Mouse (Mus musculus): ENCODE measurements around the gene Dlg2. TPM values are rescaled to one million over a fixed set of nuclear protein-coding genes. Genes with fewer than 3 reads are reported as not detected.

The Dlg2 gene
- polyA plus RNA-seq, 1 experiment from 2014 or later = 1.4 TPM

DNA sequence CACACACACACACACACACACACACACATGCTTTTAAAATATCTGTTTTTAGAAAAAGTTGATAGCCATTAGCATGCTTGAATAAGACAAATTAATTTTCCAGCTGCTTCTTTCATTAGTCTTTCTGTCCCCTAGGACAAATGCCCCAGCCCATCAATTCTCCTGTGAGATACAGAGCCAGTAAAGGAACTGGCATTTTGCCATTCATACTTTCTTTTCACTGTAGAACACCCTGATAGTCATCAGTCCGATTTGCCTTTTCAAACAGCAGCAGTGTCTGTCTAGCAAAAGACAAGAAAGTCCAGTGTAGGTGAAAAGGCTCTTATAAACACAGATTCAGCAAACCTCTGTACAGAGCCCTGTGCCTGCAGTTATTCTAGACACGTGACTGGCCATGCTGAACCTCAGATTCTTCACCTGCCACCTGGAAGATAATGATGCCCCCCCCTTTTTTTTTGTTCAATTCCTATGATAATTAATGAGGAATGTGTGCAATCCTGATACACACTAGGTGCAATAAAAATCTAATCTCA lies 685.2 kb downstream of the Dlg2 start:
- no peaks in the 10 kb centered on the region for H3K4me1 ChIP-seq
- 62% methylated on average over 2 of the region's 2 CpGs for WGBS
- no peak overlapping the region for H3K4me3 ChIP-seq (replicated peaks)
- no peaks in the 10 kb centered on the region for H3K27me3 ChIP-seq
- H3K4me2 ChIP-seq = no peak overlapping the region
- no peak overlapping the region for H3K27ac ChIP-seq
- no peak for ATAC-seq (replicated peaks; ENCODE audit: low FRiP score)
- no peak overlapping the region for H3K9ac ChIP-seq
- H3K9me3 ChIP-seq (replicated peaks) = no peaks in the 10 kb centered on the region
- H3K36me3 ChIP-seq = no peaks in the 10 kb centered on the region

DNA sequence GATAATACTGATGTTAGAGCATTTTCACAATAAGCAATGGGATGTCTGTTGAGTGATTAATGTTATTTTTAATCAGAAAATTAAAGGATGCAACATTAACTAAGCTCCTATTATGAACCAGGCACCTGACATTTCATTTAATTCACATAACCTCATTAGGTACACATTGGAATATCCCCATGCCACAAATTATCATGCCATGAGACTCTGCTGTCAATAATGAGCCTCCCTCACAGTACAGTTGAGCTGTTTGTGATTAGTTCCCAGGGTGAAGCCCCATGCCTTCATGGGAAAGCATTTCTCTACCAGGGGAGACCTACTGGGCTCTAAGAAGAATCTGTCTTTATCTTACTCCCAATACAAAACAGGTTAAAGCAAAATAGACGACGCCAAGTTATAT lies 697.1 kb downstream of the Dlg2 start:
- Histone ChIP-seq H3K9ac (no peak overlapping the region), H3K27me3 (0 out of 2 replicates have a peak, but pooled peaks cover 1% of the 10 kb centered on the region), H3K4me3 (replicated peaks) (no peak overlapping the region), H3K9me3 (replicated peaks) (no peaks in the 10 kb centered on the region), H3K4me1 (no peaks in the 10 kb centered on the region), H3K27ac (no peak overlapping the region), H3K36me3 (no peaks in the 10 kb centered on the region), H3K4me2 (no peak overlapping the region)
- no peak for ATAC-seq (replicated peaks; ENCODE audit: low FRiP score)
- WGBS = 92% methylated on average over 2 of the region's 2 CpGs

DNA sequence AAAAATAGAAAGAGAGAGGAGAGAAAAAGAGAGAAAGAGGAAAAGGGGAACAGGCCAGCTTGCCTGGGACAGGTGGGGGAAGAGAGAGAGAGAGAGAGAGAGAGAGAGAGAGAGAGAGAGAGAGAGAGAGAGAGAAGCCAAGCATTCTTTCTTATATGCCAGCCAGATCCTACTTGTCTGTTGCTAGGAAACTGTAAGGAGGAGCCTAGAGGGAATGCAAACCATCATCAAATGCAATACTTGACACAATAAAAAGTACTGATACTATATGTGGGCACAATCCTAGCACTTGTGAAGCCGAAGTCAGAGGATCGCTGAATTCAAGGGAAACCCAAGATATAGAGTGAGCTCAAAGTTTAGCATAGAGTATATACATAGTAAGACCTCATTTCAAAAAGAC lies 711.7 kb downstream of the Dlg2 start:
- Histone ChIP-seq H3K9me3 (replicated peaks) (no peaks in the 10 kb centered on the region), H3K9ac (no peak overlapping the region), H3K27me3 (no peaks in the 10 kb centered on the region), H3K4me1 (no peaks in the 10 kb centered on the region), H3K4me2 (no peak overlapping the region), H3K27ac (no peak overlapping the region), H3K4me3 (replicated peaks) (no peak overlapping the region), H3K36me3 (no peaks in the 10 kb centered on the region)
- 100% methylated on average over 2 of the region's 2 CpGs for WGBS
- ATAC-seq (replicated peaks; ENCODE audit: low FRiP score) = no peak

DNA sequence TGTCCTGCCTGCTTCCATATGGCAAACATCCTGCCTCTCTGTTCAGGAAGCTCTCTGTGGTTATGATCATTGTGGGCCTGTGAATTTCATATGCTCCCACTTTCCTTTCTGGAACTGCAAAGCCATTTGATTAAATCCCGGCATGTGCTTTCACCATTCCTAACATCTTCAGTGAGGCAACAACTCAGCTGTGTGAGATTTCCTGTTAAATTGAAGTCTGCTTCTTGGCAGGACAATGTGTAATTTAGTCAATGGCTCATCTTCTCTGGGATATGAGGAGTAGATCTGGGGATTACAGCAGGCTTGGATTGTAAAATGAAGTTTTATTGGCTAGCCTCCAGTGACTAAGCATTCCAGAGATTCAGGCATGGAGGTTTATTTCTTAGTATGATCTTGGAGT lies 722.9 kb downstream of the Dlg2 start:
- H3K27ac ChIP-seq = no peak overlapping the region
- no peak overlapping the region for H3K4me3 ChIP-seq (replicated peaks)
- no peaks in the 10 kb centered on the region for H3K36me3 ChIP-seq
- no peak for ATAC-seq (replicated peaks; ENCODE audit: low FRiP score)
- H3K27me3 ChIP-seq = no peaks in the 10 kb centered on the region
- H3K9me3 ChIP-seq (replicated peaks) = no peaks in the 10 kb centered on the region
- H3K4me1 ChIP-seq = no peaks in the 10 kb centered on the region
- WGBS = 86% methylated on average over 1 of the region's 1 CpGs
- no peak overlapping the region for H3K9ac ChIP-seq
- no peak overlapping the region for H3K4me2 ChIP-seq

DNA sequence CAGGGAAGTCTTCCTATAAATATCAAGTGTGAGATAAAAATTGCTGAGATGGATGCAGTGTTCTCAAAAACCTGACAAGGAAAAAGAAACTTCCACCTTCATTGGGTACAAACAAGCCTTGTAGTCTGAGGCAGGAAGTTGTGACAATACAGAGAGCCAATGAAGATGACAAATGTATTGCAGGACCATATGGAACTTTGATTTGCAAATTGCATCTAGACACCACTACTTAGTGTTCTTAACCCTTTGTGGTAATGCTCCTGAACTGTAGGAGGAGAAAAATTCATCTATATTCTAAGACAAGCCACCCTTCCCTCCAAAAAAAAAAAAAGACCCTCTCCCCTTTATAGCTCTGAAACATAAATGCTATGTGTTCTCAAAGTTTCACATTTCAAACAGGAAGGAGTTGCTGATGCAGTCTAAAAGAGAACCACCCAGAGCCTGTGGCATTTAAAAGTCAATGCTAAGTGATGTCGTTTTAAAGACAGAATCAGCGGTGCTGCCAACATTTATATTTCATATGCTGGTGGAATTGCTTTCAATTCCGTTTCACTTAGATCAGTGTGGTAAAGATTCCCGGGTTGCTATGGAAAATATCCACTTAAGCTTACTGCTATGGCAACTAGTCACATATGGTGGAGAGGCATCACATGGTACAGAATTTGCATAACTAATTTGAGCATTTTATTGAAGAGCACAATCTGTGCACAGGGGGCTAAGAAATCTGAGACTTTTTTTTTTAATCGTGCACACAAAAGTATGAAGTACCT lies 731.8 kb downstream of the Dlg2 start:
- Histone ChIP-seq H3K4me2 (no peak overlapping the region), H3K27me3 (no peaks in the 10 kb centered on the region), H3K9me3 (replicated peaks) (no peaks in the 10 kb centered on the region), H3K4me3 (replicated peaks) (no peak overlapping the region), H3K9ac (no peak overlapping the region), H3K27ac (no peak overlapping the region), H3K4me1 (no peaks in the 10 kb centered on the region), H3K36me3 (no peaks in the 10 kb centered on the region)
- 78% methylated on average over 5 of the region's 5 CpGs for WGBS
- ATAC-seq (replicated peaks; ENCODE audit: low FRiP score) = no peak

DNA sequence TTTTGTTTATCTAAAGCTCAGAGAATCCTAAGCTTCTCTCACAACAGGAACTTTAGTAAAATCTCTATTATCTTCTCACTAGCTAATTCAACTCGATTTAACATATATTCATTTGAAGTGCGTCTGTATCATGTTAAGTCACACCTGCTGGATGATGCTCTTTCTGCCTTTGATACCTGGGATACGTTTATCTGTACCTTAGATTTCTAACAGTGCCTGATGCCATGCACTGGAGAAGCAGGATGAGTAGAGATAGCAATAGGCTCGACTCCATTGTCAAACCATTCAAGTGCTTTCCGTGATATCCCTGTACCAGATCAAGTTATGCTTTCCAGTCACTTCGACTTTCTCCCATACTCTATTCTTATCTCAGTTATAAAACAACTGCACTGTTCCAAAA lies 732.5 kb downstream of the Dlg2 start:
- 76% methylated on average over 6 of the region's 6 CpGs for WGBS

DNA sequence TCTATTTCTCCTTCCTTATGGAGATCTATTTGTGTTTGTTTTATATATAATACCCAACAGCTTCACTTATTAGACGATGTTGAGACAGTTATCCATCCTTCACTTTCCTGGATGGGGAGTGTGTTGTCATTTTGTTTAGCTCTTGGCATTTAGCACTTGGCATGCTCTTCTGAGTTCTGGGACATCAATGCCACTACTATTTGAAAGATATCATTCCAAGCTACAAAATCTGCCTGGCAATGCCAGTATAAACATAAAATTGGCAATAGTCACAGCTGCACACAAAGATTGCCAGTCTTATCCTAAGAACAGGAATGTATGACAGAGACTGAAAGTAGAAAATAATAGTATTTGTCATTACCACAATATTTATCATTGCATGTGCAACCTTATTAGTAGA lies 735.8 kb downstream of the Dlg2 start:
- no peaks in the 10 kb centered on the region for H3K4me1 ChIP-seq
- H3K27me3 ChIP-seq = no peaks in the 10 kb centered on the region
- H3K9me3 ChIP-seq (replicated peaks) = no peaks in the 10 kb centered on the region
- no peak overlapping the region for H3K9ac ChIP-seq
- no peak for ATAC-seq (replicated peaks; ENCODE audit: low FRiP score)
- H3K4me2 ChIP-seq = no peak overlapping the region
- no peaks in the 10 kb centered on the region for H3K36me3 ChIP-seq
- WGBS = 96% methylated on average over 1 of the region's 1 CpGs
- no peak overlapping the region for H3K27ac ChIP-seq
- H3K4me3 ChIP-seq (replicated peaks) = no peak overlapping the region

More for the DNA sequence above, 732.5 kb downstream of the Dlg2 start:
- no peak overlapping the region for H3K27ac ChIP-seq
- no peaks in the 10 kb centered on the region for H3K9me3 ChIP-seq (replicated peaks)
- H3K9ac ChIP-seq = no peak overlapping the region
- H3K27me3 ChIP-seq = no peaks in the 10 kb centered on the region
- no peaks in the 10 kb centered on the region for H3K36me3 ChIP-seq
- H3K4me2 ChIP-seq = no peak overlapping the region
- no peak for ATAC-seq (replicated peaks; ENCODE audit: low FRiP score)
- H3K4me1 ChIP-seq = no peaks in the 10 kb centered on the region
- H3K4me3 ChIP-seq (replicated peaks) = no peak overlapping the region

DNA sequence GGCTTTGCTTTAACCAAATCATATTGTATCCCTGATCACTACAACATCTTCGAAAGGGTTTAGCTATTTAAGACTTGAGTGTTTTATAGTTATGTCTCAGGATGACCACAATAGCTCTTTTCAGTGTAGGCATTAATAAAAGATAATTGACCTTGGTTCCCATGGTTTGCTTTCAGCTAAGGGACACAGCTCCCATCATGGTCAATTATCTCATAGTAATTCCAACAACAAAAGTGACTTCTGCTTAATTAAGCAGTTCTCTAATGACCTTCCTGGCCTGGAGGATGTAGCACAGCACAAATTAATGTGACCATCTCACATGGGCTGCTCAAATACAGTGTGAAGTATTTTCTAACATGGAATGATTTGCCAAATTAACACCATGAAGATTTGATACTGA lies 738.4 kb downstream of the Dlg2 start:
- Histone ChIP-seq H3K36me3 (no peaks in the 10 kb centered on the region), H3K4me1 (no peaks in the 10 kb centered on the region), H3K9ac (no peak overlapping the region), H3K27me3 (no peaks in the 10 kb centered on the region), H3K27ac (no peak overlapping the region), H3K4me2 (no peak overlapping the region), H3K9me3 (replicated peaks) (no peaks in the 10 kb centered on the region), H3K4me3 (replicated peaks) (no peak overlapping the region)
- 86% methylated on average over 1 of the region's 1 CpGs for WGBS
- ATAC-seq (replicated peaks; ENCODE audit: low FRiP score) = no peak

DNA sequence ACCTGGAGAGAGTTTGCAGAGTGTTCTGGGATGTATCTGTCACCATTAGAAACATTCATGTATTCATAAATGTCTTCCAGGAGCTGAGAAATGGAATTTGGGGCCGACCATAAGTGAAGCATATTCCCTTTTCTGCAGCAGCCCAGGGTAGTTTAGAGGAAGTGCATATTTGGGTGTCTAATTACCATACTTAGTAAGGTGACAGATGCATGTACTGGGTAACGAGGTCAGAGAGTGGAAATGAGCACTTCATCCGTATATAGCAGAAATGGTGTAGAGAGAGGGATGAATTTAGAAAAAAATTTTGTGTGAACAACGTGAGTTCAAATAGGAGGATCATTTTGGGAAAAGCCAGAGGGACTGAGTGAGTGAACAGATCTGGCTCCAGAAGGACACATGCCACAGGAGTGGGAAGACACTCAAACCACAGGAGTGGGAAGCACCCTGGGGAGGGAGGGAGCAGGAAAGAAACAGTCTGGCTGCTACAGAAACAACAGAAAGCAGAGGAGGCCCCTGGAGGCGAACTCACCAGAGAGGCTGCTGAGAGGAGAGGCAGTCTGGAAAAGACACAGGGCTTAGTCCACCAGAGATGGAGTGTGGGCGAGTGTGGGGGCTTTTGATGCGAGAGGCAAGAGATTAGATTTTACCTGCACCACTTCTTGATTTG lies 742.0 kb downstream of the Dlg2 start:
- H3K9ac ChIP-seq = no peak overlapping the region
- ATAC-seq (replicated peaks; ENCODE audit: low FRiP score) = no peak
- no peak overlapping the region for H3K4me2 ChIP-seq
- no peaks in the 10 kb centered on the region for H3K27me3 ChIP-seq
- H3K36me3 ChIP-seq = no peaks in the 10 kb centered on the region
- no peaks in the 10 kb centered on the region for H3K9me3 ChIP-seq (replicated peaks)
- whole genome bisulfite sequencing = 68% methylated on average over 7 of the region's 7 CpGs
- H3K4me3 ChIP-seq (replicated peaks) = no peak overlapping the region
- no peak overlapping the region for H3K27ac ChIP-seq
- no peaks in the 10 kb centered on the region for H3K4me1 ChIP-seq

DNA sequence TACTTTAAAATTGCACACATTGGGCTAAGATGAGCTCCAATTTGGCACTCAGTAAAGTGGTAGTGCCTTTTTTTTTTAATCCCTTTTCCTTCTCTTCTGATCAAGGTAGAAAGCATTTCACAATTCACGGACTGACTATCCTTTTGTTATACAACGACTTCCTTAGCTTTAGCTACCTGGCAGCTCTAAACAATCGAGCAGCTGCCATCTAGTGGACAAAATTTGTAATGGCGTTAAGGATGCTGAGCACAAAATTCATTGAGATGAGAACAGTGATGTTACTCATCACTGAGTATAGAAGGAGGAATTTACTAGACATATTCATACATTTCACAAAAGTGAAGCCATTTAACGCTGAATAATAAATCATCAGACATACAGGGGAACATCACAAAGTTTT lies 750.0 kb downstream of the Dlg2 start:
- 0 out of 2 replicates have a peak, but pooled peaks have one; percentile 46 for ATAC-seq (replicated peaks; ENCODE audit: low FRiP score)
- no peak overlapping the region for H3K9ac ChIP-seq
- no peak overlapping the region for H3K4me3 ChIP-seq (replicated peaks)
- H3K36me3 ChIP-seq = no peaks in the 10 kb centered on the region
- H3K27me3 ChIP-seq = no peaks in the 10 kb centered on the region
- no peaks in the 10 kb centered on the region for H3K4me1 ChIP-seq
- H3K4me2 ChIP-seq = no peak overlapping the region
- no peaks in the 10 kb centered on the region for H3K9me3 ChIP-seq (replicated peaks)
- 0% methylated on average over 5 of the region's 5 CpGs for WGBS
- no peak overlapping the region for H3K27ac ChIP-seq

DNA sequence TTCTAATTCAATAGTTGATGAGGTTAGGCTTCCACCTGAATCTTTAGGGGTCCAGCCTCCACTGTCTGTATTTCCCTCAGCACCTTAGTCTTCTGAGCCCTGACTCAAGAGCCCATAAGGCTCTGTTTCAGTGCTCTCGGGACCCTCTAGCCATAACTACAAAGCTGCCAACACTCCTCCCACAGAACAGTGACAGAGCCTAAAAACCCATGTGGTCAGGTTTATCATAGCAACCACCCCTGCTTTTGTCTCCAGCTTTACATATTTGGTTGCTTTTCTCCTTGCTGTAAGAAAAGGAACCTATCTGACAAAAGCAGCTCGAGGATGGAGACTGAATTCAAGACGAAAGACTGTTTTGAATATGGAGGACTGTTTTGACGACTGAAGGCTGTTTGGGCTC lies 765.2 kb downstream of the Dlg2 start:
- Histone ChIP-seq H3K4me1 (no peaks in the 10 kb centered on the region), H3K4me3 (replicated peaks) (no peak overlapping the region), H3K9ac (no peak overlapping the region), H3K27me3 (no peaks in the 10 kb centered on the region), H3K27ac (no peak overlapping the region), H3K4me2 (no peak overlapping the region), H3K9me3 (replicated peaks) (no peaks in the 10 kb centered on the region), H3K36me3 (no peaks in the 10 kb centered on the region)
- no peak for ATAC-seq (replicated peaks; ENCODE audit: low FRiP score)
- 73% methylated on average over 4 of the region's 4 CpGs for WGBS

DNA sequence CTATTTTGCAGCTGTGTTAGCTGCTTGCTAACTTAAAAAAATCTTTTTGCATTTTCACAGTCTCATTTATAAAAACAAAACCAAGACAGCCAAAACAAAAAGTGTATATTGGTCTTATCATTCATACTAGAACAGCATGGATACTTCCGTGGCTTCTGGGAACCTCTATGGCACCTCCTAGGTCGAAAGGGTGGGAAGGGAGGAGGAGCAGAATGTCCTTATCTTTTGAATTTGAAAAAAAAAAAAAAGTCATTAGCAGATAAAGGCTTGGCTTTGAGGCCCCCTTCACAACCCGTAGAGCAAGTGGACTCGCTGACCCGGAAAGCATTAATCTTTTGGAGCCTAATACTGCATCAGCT lies 785.2 kb downstream of the Dlg2 start:
- WGBS = under 1% methylated on average over 5 of the region's 5 CpGs
- Histone ChIP-seq H3K4me3 (replicated peaks) (peak overlapping the region; percentile 45), H3K27ac (no peak overlapping the region), H3K4me1 (peaks cover 15% of the 10 kb centered on the region), H3K27me3 (peaks cover 16% of the 10 kb centered on the region), H3K36me3 (no peaks in the 10 kb centered on the region), H3K4me2 (peak overlapping the region; percentile 81), H3K9me3 (replicated peaks) (no peaks in the 10 kb centered on the region), H3K9ac (no peak overlapping the region)
- ATAC-seq (replicated peaks; ENCODE audit: low FRiP score) = no peak; the same call in 1 of the 2 replicates

All from kidney, embryonic 15.5 days (tissue).